Mouse (Mus musculus) embryo, embryonic 10.5 days (tissue): ENCODE results near the gene Bcl10.
"Not testable (repeated sequence)": the region's sequence is repeated elsewhere in the genome, so short reads cannot be mapped to it uniquely, and the experiment has no call there.

Experiments
- DNase-seq: peaks from one replicate; pipeline ENCODE4 v3.0.0-alpha.2; 2015; ENCODE audit warnings: low spot score

The Bcl10 gene

GRCm38 (mm10) chr3:145913942-145914341 lies 8.7 kb upstream of the Bcl10 start:
- not testable (repeated sequence) for DNase-seq

DNA sequence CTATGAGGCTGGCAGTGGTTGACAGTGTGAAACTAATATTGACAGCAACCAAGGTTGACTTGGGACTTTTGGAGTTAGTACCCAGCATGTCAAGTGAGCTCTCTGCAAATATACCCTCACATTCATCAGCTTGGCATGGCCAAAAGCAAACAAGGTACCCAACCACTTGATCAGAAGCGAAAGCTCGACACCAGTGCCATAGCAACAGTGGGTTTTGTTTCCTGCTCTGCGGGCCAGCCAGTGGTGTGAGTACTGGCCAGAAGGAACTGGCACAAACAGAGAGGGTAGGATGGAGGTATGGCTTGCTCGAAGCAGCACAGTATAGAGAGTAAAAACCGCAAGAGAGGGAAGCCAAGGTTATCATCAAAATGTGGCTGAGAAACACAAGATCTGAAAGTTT lies 6.2 kb upstream of the Bcl10 start:
- DNase-seq, result no peak

DNA sequence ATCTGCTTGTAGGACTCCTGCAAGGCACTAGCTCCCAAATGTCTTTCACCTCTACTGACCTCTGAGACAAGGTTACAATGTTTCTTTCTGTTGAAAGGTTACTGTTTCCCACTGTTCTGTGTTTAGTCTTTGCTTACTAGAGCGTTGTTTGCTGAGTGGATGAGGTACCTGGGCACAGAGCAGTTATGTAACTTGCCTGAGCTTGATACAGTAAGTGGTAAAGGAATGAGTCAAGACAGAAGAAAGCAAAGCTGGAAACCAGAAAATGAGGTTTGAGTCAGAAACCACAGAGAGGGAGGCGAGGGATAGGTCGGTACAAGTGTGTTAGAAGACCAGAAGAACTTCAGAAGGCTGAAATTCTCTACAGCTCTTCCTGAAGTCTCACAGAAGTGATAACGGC lies 5.8 kb upstream of the Bcl10 start:
- no peak for DNase-seq

DNA sequence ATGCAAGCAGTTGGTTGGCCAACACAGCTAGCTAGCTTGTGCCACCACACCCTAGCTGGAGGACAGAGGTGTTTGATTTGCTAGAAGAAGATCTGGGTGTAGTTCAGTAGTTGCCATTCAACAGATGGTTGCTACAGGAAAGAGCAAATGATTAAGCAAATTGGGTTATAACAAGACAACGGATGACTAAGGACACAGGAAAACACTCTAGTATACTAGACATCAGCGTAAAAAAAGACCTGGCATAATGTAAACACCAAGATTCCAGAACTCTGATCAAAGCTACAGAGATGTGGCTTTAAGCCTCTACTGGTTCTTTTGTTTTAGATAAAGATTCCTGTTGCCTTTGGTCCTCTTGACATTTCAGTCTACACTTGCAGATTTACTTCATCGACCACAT lies 367 bp downstream of the Bcl10 start:
- DNase-seq, result no peak

GRCm38 (mm10) chr3:145923874-145924577 lies 1.4 kb downstream of the Bcl10 start:
- DNase-seq, result peak; percentile 100

DNA sequence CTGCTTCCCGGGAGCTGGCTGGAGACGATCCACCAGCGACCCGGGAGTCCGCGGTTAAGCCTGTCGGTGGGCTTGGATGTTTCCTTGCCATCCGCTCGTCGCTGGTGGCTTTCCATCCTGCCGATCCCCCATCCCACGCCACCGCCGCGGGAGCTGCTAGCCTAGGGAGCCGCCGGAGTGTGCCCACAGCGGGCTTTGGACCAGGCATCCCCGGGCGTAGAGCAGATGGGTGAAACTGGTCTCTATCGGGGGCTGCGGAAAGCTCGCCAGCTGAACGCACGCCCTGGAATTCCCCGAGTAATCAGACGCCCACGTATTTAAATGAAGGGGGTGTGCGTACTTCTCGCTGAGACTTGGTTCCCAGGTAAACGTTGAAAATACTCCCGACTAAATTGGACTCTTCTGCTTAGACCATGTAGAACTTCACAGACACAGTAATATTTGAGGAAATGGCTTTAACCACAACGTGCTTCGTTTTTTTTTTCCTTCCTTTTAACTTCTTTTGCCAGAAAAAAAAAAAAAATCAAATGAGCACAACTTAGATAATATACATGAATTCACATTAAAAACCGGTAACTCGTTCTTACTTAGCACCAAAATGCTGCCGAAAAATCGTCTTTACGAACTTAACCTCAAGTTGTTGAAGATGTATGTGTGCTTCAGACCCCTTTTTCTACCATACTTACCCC lies 2.2 kb downstream of the Bcl10 start:
- peak; percentile 39 for DNase-seq

GRCm38 (mm10) chr3:145925506-145925905 lies 2.9 kb downstream of the Bcl10 start:
- DNase-seq, result no peak

DNA sequence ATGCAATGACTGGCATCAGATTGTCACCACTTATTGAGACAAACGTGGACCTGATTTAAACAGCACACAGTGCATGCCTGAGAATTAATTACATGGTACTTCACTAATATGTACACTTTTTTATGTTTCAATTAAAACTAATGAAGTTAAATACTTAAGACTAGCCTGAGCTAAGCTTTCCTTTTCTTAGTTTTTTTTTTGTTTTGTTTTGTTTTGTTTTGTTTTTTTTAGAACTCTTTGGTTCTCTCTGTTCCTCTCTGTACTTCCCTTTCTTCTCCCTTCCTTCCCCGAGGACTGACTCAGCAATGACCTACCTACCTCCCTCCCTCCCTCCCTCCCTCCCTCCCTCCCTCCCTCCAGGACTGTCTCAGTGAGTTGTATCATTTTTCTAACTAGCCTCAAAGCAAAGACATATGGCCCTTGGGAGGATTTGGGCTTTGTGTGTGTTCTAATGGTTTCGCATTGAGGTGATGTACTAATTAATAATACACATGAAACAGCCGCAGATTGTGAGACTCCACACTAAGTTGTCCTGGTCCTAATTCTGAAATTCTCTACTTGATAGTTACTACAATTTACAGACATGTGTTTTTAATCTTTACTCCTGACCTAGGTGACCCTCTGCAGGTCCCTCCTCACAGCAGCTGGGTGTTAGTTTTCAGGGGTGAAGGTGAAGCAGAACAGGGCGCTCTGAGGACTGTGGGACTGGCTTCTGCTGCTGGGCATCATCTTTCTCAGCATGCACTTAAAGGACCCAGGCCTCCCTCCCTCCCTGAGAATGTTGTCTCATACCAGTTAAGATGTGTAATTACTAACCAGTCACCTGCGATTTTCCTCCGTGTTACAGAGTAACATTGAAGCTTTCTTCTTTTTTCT lies 7.2 kb downstream of the Bcl10 start:
- DNase-seq, result peak; percentile 41

- DNase-seq, result no peak
These were observed 11.2 kb downstream of the Bcl10 start for GRCm38 (mm10) chr3:145933845-145934244.

GRCm38 (mm10) chr3:145937505-145938404 lies 15.2 kb downstream of the Bcl10 start, which contains the start of gene 2410004B18Rik:
Gene 2410004B18Rik (plus strand): TSS chr3:145938014.
- DNase-seq, result peak; percentile 95

DNA sequence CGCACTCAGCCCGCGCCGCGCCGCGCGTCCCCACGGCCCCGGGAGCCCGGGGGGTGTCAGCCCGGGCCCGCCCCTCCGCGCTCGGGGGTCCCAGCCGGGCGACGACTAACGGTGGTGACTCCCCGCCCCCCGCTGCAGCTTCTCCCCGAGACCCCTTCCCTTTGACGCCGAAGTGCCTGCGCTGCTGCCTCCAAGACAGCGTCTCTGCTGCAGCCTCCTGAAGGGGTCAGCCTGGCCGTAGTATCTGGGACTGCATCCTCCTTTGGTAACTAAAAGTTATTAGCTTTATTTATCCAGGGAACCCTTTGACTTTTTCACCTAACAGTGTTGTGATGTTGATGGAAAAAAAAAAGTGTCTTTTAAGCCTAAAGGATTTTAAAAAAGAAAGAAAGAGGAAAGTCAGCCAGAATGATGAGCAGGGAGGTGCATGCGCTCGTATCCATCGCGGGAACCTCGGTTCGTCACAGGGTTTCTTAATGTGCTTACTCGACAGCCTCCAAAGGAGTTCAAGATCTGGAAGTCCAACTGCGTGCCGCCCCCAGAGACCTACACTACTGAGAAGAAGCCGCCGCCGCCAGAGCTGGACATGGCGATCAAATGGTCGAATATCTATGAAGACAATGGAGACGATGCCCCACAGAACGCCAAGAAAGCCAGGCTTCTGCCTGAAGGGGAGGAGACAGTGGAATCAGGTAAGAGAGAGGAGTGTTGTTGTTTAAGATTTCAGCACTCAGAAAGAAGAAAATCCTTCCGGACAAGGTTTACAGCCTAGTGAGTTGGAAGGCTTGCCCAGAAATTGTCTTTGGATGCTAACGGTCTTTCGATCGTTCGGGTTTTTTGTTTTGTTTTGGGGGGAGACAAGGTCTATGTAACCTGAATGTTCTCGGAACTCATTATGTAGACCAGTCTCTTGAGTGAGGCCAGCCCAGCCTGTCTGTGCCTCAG lies 16.1 kb downstream of the Bcl10 start:
- peak; percentile 47 for DNase-seq

GRCm38 (mm10) chr3:145939402-145939801 lies 16.8 kb downstream of the Bcl10 start:
- no peak for DNase-seq

GRCm38 (mm10) chr3:145939971-145940370 lies 17.4 kb downstream of the Bcl10 start:
- no peak for DNase-seq

- DNase-seq, result peak; percentile 82
These were observed 19.4 kb downstream of the Bcl10 start for GRCm38 (mm10) chr3:145941971-145942370.

DNA sequence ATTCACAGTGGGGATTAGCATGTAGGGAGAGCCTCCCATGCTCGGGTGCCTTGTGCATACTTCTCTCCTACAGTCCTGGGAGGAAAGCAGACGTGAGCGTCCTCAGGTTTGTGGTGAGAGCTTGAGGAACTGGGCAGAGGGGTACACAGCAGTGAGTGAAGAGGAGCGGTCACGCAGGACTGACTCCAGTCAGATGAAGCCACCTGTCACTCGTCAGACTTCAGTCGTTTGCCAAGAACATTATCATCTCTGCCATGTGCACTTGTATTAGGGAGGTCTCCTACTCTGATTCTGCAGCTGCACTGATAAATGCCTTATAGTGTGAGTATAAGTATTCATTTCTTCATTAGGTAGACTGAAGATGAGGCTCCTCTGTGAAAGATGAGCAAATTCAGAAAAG lies 21.7 kb downstream of the Bcl10 start:
- DNase-seq, result no peak

DNA sequence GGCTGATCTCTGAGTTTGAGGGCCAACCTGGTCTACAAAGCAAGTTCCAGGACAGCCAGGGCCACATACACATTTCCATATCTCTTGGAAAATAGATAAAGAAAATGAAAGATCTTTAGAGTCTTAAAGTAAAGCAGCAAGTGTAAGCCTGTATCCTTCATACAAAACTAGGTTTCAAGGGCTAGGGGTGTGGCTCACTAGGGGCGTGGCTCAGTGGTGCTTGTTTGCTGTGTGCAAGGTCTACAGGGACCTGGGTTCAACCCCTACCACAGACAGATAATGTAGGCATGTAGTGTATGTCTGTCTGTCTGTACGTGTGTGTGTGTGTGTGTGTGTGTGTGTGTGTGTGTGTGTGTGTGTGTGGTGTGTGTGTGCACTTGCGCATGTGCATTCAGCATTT lies 23.3 kb downstream of the Bcl10 start:
- no peak for DNase-seq

GRCm38 (mm10) chr3:145946654-145947053 lies 24.1 kb downstream of the Bcl10 start:
- no peak for DNase-seq

DNA sequence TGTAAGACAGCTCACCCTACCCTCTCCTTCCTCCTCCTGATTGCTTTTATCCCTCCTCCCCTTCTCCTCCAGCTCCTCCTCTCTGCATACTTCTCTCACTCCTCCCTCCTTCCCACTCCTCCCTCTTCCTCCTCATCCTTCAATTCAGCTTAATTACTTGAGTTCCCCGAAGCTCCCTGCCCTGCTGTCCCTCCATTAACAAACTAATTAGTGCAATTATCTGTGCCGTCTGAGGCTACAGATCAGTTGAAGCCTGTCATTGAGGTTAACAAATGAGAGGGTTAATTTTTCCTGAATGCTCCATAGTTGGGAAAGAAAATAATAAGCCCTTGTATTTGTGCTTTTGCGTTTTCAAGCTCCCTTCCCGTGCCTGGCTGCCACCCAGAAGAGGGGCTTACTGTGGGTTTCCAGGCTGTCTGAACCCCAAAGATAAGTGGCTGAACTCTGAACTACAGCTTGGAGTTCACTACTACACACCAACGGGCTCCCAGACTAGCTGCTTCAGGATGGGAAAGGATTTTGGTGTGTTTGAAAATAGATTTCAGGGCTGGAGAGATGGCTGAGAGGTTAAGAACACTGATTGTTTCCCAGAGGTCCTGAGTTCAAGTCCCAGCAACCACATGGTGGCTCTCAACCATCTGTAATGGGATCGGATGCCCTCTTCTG lies 25.1 kb downstream of the Bcl10 start:
- DNase-seq, result no peak

- DNase-seq, result peak; percentile 82
These were observed 27.6 kb downstream of the Bcl10 start for GRCm38 (mm10) chr3:145950034-145950814.
